Mouse (Mus musculus): ENCODE measurements around the gene Zfp207. TPM values are rescaled to one million over a fixed set of nuclear protein-coding genes. Genes with fewer than 3 reads are reported as not detected.

The Zfp207 gene
- polyA plus RNA-seq, 1 experiment: 64.0 TPM

DNA sequence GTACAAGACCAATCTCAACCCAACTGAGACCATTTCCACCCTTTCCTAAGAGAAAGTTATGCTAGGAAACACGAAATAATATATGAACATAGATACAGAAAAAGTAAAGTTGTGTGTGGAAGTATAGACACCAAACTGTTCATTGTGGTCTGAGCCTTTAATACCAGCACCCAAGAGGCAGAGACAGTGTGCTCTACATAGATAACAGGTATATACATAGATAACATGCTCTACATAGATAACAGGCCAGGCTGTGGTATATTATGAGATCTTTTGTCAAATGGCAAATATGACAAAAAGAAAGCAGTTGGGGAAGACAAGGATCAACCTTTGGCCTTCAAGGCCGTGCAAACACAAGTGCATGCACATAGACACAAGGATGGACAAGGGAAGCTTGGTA is 27.3 kb downstream of the Zfp207 start:
- no peak for DNase-seq (ENCODE audit: low read depth in 1 of 2, low spot score in 2 of 2)
- Histone ChIP-seq H3K36me3 (ENCODE audit: control insufficient read depth, insufficient read depth, low read length) (peaks cover 8% of the 10 kb centered on the region), H3K27me3 (ENCODE audit: control insufficient read depth, insufficient read depth, low read length) (no peaks in the 10 kb centered on the region), H3K4me1 (ENCODE audit: control insufficient read depth, insufficient read depth, insufficient read length) (no peaks in the 10 kb centered on the region), H3K4me3 (ENCODE audit: extremely low read depth, insufficient read depth, insufficient read length) (no peak overlapping the region), H3K27ac (ENCODE audit: insufficient read depth, low read length) (no peak overlapping the region)
- no peak for TF ChIP-seq CTCF (IDR thresholded peaks at IDR 0.05; ENCODE audit: extremely low read depth, insufficient read depth, insufficient read length, insufficient replicate concordance)
- no peak for TF ChIP-seq POLR2A (IDR thresholded peaks at IDR 0.05; ENCODE audit: low read depth, low read length)
- WGBS: 83% methylated on average over 2 of the region's 2 CpGs

DNA sequence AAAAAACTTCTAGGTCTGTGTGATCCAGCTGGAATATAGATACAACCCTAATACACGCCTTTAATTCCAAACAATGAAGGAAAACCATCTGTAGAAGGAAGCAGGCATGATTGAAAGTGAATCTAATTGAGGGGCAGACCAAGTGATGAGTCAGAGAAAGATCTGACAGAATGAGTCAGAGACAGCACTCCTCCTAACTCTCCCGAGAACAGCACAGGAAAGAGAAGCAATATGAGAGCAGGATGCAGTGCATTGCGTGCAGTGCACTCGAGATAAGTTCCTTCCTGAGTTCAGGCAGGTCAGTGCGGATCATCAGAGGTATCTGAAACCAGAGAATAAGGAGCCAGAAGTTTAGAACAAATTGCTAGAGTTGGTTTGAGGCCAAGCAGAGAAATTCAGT is 34.0 kb downstream of the Zfp207 start:
- no peak overlapping the region for H3K4me3 ChIP-seq (ENCODE audit: extremely low read depth, insufficient read depth, insufficient read length)
- 82% methylated on average over 5 of the region's 5 CpGs for WGBS
- H3K36me3 ChIP-seq (ENCODE audit: control insufficient read depth, insufficient read depth, low read length): no peaks in the 10 kb centered on the region
- no peak for TF ChIP-seq CTCF (IDR thresholded peaks at IDR 0.05; ENCODE audit: extremely low read depth, insufficient read depth, insufficient read length, insufficient replicate concordance)
- no peak for TF ChIP-seq POLR2A (IDR thresholded peaks at IDR 0.05; ENCODE audit: low read depth, low read length)
- H3K27ac ChIP-seq (ENCODE audit: insufficient read depth, low read length): no peak overlapping the region
- no peaks in the 10 kb centered on the region for H3K4me1 ChIP-seq (ENCODE audit: control insufficient read depth, insufficient read depth, insufficient read length)
- H3K27me3 ChIP-seq (ENCODE audit: control insufficient read depth, insufficient read depth, low read length): no peaks in the 10 kb centered on the region
- no peak for DNase-seq (ENCODE audit: low read depth in 1 of 2, low spot score in 2 of 2)

DNA sequence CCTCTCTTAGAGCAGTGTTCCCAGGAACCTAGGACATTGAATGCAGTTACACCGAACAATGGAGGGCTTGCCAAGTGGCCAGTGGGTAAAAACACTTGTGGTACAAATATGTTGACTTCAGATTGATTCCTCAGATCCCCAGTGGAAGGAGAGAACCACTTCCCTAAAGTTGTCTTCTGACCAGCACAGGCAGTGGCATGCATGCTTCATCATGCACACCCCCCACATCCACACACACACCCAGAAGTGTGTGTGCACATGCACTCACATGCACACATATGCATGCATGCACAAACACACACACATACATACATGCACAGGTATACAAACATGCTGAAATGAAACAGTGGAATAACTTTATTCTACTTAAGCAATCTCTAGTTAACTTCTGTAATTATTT is 36.7 kb downstream of the Zfp207 start:
- no peak for TF ChIP-seq CTCF (IDR thresholded peaks at IDR 0.05; ENCODE audit: extremely low read depth, insufficient read depth, insufficient read length, insufficient replicate concordance)
- no peak for TF ChIP-seq POLR2A (IDR thresholded peaks at IDR 0.05; ENCODE audit: low read depth, low read length)
- H3K4me3 ChIP-seq (ENCODE audit: extremely low read depth, insufficient read depth, insufficient read length): no peak overlapping the region

DNA sequence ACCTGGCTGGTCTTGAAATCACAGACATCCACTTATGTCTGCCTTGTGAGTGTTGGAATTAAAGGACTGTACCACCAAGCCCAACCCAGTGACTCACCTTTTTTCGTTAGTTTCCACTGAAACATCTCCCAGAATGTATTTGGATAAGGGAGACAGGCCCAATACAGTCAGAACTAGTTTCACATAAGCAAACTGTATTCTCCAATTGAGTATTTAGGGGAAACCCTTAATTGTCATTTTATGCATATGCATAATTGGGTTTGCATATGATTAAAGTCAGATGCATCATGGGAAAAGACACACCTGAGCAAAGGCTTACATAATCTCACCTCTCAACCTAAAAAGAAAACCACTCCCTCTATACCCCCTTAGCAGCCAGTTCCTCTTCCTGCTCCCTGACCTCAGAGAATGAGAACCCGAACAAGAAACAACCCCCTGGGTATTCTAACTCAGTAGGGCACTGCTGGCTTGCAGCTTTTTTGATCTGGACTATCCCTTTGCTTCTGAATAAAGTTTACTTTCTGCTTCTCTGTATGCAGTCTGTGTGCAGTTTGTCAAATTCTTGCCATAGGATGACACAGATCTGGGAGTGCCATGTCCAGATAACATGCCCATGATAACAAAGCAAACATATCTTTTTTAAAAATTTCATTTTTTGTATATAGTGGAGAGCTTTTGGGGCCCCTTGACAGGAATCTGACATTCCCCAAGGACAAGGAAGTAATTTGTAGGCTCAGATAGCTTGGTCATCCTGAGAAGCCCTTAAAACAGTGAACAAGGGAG is 37.3 kb downstream of the Zfp207 start:
- H3K27me3 ChIP-seq (ENCODE audit: control insufficient read depth, insufficient read depth, low read length): no peaks in the 10 kb centered on the region
- no peaks in the 10 kb centered on the region for H3K36me3 ChIP-seq (ENCODE audit: control insufficient read depth, insufficient read depth, low read length)
- TF ChIP-seq CTCF (IDR thresholded peaks at IDR 0.05; ENCODE audit: extremely low read depth, insufficient read depth, insufficient read length, insufficient replicate concordance) (no peak), POLR2A (IDR thresholded peaks at IDR 0.05; ENCODE audit: low read depth, low read length) (no peak)
- H3K4me1 ChIP-seq (ENCODE audit: control insufficient read depth, insufficient read depth, insufficient read length): no peaks in the 10 kb centered on the region
- H3K27ac ChIP-seq (ENCODE audit: insufficient read depth, low read length): no peak overlapping the region
- no peak overlapping the region for H3K4me3 ChIP-seq (ENCODE audit: extremely low read depth, insufficient read depth, insufficient read length)
- DNase-seq (ENCODE audit: low read depth in 1 of 2, low spot score in 2 of 2): no peak
- WGBS: 39% methylated on average over 2 of the region's 2 CpGs

More for the DNA sequence above, 36.7 kb downstream of the Zfp207 start:
- Histone ChIP-seq H3K27me3 (ENCODE audit: control insufficient read depth, insufficient read depth, low read length) (no peaks in the 10 kb centered on the region), H3K36me3 (ENCODE audit: control insufficient read depth, insufficient read depth, low read length) (no peaks in the 10 kb centered on the region), H3K27ac (ENCODE audit: insufficient read depth, low read length) (no peak overlapping the region), H3K4me1 (ENCODE audit: control insufficient read depth, insufficient read depth, insufficient read length) (no peaks in the 10 kb centered on the region)
- 96% methylated on average over 1 of the region's 1 CpGs for WGBS
- no peak for DNase-seq (ENCODE audit: low read depth in 1 of 2, low spot score in 2 of 2)

DNA sequence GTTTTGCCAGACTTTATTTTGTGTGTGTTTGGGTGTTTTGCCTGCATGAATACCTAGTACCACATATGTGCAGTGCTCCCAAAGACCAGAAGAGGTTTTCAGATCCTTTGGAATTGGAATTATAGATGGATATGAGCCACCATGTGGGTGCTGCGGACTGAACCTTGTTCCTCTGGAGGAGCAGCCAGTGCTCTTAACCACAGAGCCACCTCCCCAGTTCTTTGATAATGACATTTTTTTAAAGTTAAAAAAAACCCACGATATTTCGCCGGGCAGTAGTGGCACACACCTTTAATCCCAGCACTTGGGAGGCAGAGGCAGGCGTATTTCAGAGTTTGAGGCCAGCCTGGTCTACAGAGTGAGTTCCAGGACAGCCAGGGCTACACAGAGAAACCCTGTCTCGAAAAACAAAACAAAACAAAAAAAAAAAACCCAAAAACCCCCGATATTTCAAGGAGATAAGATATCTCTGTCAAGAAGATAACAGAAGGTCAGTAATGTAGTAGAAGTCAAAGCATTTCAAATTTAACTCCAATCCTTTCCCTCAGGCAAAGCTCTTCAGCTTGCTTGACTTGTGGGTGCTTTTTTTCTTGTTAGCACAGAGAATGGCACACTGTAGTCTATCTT is 38.5 kb downstream of the Zfp207 start:
- H3K27ac ChIP-seq (ENCODE audit: insufficient read depth, low read length): no peak overlapping the region
- 69% methylated on average over 7 of the region's 7 CpGs for WGBS
- no peaks in the 10 kb centered on the region for H3K36me3 ChIP-seq (ENCODE audit: control insufficient read depth, insufficient read depth, low read length)
- DNase-seq (ENCODE audit: low read depth in 1 of 2, low spot score in 2 of 2): no peak
- no peak for TF ChIP-seq POLR2A (IDR thresholded peaks at IDR 0.05; ENCODE audit: low read depth, low read length)
- TF ChIP-seq CTCF (IDR thresholded peaks at IDR 0.05; ENCODE audit: extremely low read depth, insufficient read depth, insufficient read length, insufficient replicate concordance): no peak
- H3K4me1 ChIP-seq (ENCODE audit: control insufficient read depth, insufficient read depth, insufficient read length): no peaks in the 10 kb centered on the region
- H3K4me3 ChIP-seq (ENCODE audit: extremely low read depth, insufficient read depth, insufficient read length): no peak overlapping the region
- no peaks in the 10 kb centered on the region for H3K27me3 ChIP-seq (ENCODE audit: control insufficient read depth, insufficient read depth, low read length)

- TF ChIP-seq CTCF (IDR thresholded peaks at IDR 0.05; ENCODE audit: extremely low read depth, insufficient read depth, insufficient read length, insufficient replicate concordance) (no peak), POLR2A (IDR thresholded peaks at IDR 0.05; ENCODE audit: low read depth, low read length) (no peak)
- WGBS: 73% methylated on average over 2 of the region's 2 CpGs
- H3K36me3 ChIP-seq (ENCODE audit: control insufficient read depth, insufficient read depth, low read length): no peaks in the 10 kb centered on the region
- no peak overlapping the region for H3K4me3 ChIP-seq (ENCODE audit: extremely low read depth, insufficient read depth, insufficient read length)
- no peak overlapping the region for H3K27ac ChIP-seq (ENCODE audit: insufficient read depth, low read length)
- H3K4me1 ChIP-seq (ENCODE audit: control insufficient read depth, insufficient read depth, insufficient read length): 0 out of 2 replicates have a peak, but pooled peaks cover under 1% of the 10 kb centered on the region
- no peaks in the 10 kb centered on the region for H3K27me3 ChIP-seq (ENCODE audit: control insufficient read depth, insufficient read depth, low read length)
- no peak for DNase-seq (ENCODE audit: low read depth in 1 of 2, low spot score in 2 of 2)
Observed at GRCm38 (mm10) chr11:80424691-80425090, 41.6 kb downstream of the Zfp207 start.

Measured in spleen, adult 2 months (tissue).